Mouse (Mus musculus): ENCODE data around the gene Tenm4. TPM values are rescaled to one million over a fixed set of nuclear protein-coding genes. Genes with fewer than 3 reads are reported as not detected.

The Tenm4 gene
- polyA plus RNA-seq, 1 experiment from 2014 or later: 51.6 TPM

DNA sequence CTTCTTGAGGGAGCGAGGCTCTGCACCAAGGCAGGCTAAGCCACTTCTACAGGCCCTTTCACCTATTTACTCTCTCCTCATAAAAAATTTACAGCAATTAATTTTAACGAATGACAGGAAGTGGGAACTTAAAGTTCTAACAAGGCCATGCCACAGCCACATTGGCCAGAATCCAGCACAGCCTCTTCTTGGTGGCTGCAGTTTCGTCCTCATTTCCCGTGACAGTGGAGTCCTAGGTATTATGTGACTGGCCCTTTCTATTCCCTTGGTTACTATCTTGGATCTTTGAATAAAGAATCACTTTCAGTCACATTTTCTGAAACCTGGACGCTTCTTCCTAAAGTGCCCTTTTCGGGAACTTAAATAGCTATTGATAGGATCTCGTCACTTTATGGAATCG, 181.6 kb downstream of the Tenm4 start:
- WGBS: 78% methylated on average over 8 of the region's 8 CpGs
- no peak for ATAC-seq (ENCODE audit: insufficient number of reproducible peaks, low FRiP score, low TSS enrichment, low read depth)
- Histone ChIP-seq H3K27ac (replicated peaks) (no peak overlapping the region), H3K4me2 (replicated peaks) (no peak overlapping the region), H3K27me3 (no peaks in the 10 kb centered on the region), H3K4me1 (no peaks in the 10 kb centered on the region), H3K4me3 (replicated peaks) (no peak overlapping the region), H3K36me3 (no peaks in the 10 kb centered on the region), H3K9ac (no peak overlapping the region), H3K9me3 (replicated peaks) (no peaks in the 10 kb centered on the region)

DNA sequence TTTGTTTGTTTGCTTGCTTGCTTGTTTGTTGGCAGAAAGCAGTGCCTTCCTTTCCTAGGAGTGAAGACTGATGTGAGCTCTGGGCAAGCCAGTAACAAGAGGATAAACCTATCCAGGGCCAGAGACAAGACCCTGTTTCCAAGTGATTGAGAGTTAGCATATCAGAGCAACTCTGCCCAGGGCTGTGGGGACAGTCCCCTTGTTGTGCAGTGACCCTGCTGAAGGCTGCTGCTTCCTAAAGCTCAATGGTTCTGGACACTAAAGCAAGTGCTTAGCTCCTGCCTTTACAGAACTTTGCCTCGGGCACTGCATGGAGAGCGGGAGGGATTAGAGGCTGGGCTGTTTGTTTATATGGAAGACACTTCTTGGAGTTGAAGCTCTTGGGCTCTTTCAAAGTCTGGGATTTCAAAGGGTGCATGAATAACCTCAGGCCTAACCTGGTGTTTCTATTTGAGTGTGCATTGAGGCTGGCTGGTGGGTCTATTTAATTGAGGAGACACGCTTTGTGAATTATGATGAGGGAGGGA, 185.3 kb downstream of the Tenm4 start:
- no peak overlapping the region for H3K4me3 ChIP-seq (replicated peaks)
- 30% methylated on average over 3 of the region's 3 CpGs for WGBS

DNA sequence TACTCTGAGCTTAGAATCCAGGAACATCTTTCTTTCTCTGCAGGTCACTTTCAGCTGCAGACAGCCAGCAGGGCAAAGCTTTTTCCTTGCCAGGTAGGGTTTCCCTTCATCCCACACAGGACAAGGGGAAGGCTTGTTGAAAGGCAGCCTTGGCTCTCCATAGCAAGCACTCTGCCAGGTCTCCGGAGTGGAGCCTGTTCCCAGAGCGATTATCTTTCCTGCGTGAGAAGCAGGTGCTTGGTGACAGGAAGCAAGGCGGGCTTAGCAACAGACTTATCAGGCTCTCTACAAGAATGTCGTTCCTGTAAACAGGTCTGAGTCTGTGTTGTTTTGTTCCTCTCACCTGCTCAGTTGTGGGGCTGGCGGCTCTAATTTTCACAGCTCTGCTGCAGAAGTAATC, 186.5 kb downstream of the Tenm4 start:
- no peaks in the 10 kb centered on the region for H3K36me3 ChIP-seq
- H3K4me2 ChIP-seq (replicated peaks): no peak overlapping the region
- H3K4me1 ChIP-seq: no peaks in the 10 kb centered on the region
- H3K27me3 ChIP-seq: no peaks in the 10 kb centered on the region
- H3K9me3 ChIP-seq (replicated peaks): no peaks in the 10 kb centered on the region
- no peak; the same call in 1 of the 2 replicates for ATAC-seq (ENCODE audit: insufficient number of reproducible peaks, low FRiP score, low TSS enrichment, low read depth)
- H3K27ac ChIP-seq (replicated peaks): no peak overlapping the region
- H3K9ac ChIP-seq: no peak overlapping the region
- H3K4me3 ChIP-seq (replicated peaks): no peak overlapping the region
- WGBS: 44% methylated on average over 6 of the region's 6 CpGs

More for the DNA sequence above, 185.3 kb downstream of the Tenm4 start:
- Histone ChIP-seq H3K36me3 (no peaks in the 10 kb centered on the region), H3K4me1 (no peaks in the 10 kb centered on the region), H3K9ac (no peak overlapping the region), H3K27ac (replicated peaks) (no peak overlapping the region), H3K9me3 (replicated peaks) (no peaks in the 10 kb centered on the region), H3K27me3 (no peaks in the 10 kb centered on the region), H3K4me2 (replicated peaks) (no peak overlapping the region)
- no peak for ATAC-seq (ENCODE audit: insufficient number of reproducible peaks, low FRiP score, low TSS enrichment, low read depth)

DNA sequence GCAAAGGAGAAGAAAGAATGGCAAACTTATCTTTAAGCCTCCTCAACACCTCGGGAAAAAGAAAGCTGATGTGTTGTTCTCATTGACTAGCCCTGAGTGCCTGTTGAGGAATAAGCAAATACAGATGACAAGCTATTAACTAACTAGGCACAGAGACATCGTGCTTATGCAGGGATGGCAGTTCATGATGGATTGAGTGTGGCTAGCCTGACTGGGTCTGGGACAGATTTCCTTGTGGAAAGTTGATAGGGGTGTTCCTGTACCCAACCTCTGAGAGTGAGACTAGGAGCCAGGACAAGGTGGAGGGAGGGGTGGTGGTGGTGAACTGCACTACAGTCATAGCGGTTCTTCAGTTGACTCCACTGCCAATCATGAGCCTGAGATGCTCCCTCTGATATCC, 192.3 kb downstream of the Tenm4 start:
- 47% methylated on average over 3 of the region's 3 CpGs for WGBS
- no peaks in the 10 kb centered on the region for H3K36me3 ChIP-seq
- ATAC-seq (ENCODE audit: insufficient number of reproducible peaks, low FRiP score, low TSS enrichment, low read depth): no peak
- H3K4me3 ChIP-seq (replicated peaks): no peak overlapping the region
- no peak overlapping the region for H3K27ac ChIP-seq (replicated peaks)
- no peak overlapping the region for H3K4me2 ChIP-seq (replicated peaks)
- H3K9me3 ChIP-seq (replicated peaks): no peaks in the 10 kb centered on the region
- no peaks in the 10 kb centered on the region for H3K27me3 ChIP-seq
- H3K4me1 ChIP-seq: no peaks in the 10 kb centered on the region
- no peak overlapping the region for H3K9ac ChIP-seq

DNA sequence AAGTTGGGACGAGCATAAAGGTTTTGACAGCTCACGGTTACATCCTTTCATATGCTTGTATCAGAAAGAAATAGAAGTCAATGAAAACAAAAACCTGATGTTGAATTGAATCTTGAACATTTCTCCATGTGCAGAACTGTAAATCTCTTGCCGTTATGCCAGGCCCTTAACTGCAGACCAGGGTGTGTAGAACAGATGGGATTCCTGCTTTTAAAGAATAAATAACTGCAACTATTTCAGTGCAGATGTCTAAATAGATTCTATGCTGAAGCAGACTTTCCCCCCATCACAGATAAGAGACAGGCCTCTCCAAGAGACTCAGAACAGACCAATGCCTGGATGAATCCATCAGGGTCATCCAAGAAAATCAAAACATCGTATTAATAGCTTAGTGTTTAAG, 198.9 kb downstream of the Tenm4 start:
- Histone ChIP-seq H3K36me3 (no peaks in the 10 kb centered on the region), H3K27ac (replicated peaks) (no peak overlapping the region), H3K4me2 (replicated peaks) (no peak overlapping the region), H3K4me1 (peaks cover 12% of the 10 kb centered on the region), H3K9ac (no peak overlapping the region), H3K9me3 (replicated peaks) (no peaks in the 10 kb centered on the region), H3K4me3 (replicated peaks) (no peak overlapping the region), H3K27me3 (no peaks in the 10 kb centered on the region)
- no peak for ATAC-seq (ENCODE audit: insufficient number of reproducible peaks, low FRiP score, low TSS enrichment, low read depth)
- 66% methylated on average over 4 of the region's 4 CpGs for WGBS

DNA sequence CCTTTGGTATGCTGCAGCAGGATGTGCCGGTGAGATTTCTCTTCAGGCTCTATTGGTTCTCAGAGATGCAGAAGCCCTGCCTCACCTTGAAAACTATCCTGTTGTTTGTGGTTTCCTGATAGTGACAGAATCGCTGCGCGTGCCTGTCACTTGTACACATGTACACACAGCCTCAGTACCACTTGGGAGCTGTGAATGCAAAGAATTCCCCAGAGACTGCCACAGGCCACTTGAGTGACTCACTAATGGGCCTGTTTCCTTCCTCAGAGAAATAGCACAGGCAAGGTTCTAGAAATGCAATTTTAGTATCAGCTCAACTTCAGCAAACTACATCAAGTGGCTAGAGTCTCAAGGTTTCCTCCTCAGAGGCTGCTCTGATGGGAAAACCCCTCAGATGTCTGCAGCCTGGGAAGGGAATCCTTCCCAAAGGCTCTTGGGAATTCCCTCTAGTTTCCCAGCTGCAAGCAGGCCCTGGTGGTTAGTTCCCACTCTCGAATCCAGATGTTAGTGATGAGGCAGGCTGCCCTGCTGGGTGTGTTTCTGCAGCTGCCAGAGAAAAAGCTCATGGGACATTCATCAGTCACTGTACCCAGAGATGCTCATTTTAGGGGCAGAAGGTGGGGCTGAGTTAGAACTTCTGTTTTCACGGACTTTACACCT, 203.1 kb downstream of the Tenm4 start:
- H3K9ac ChIP-seq: no peak overlapping the region
- no peak overlapping the region for H3K4me2 ChIP-seq (replicated peaks)
- H3K27me3 ChIP-seq: no peaks in the 10 kb centered on the region
- H3K27ac ChIP-seq (replicated peaks): no peak overlapping the region
- H3K9me3 ChIP-seq (replicated peaks): no peaks in the 10 kb centered on the region
- H3K36me3 ChIP-seq: no peaks in the 10 kb centered on the region
- ATAC-seq (ENCODE audit: insufficient number of reproducible peaks, low FRiP score, low TSS enrichment, low read depth): peak; percentile 49; the same call in 1 of the 2 replicates
- peaks cover 32% of the 10 kb centered on the region for H3K4me1 ChIP-seq
- 59% methylated on average over 6 of the region's 6 CpGs for WGBS
- no peak overlapping the region for H3K4me3 ChIP-seq (replicated peaks)

DNA sequence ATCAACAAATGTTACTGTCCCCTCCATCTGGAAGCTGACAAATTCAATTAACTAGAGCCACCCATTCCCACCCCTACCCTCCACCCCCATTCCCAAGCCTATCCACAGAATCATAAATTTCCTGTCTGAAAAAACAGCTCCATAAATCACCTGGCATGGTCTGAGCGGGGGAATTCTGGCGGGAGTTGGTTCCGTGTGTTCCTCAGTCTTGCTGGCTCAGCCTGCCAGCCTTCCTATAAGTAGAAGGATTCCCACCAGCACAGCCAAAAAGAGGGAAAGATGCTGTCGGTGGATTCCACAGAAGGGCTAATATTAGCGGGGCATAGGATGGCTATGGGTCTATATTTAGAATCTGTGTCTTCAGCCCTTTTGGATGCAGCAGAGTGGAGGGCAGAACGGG, 204.5 kb downstream of the Tenm4 start:
- Histone ChIP-seq H3K27ac (replicated peaks) (no peak overlapping the region), H3K4me2 (replicated peaks) (no peak overlapping the region), H3K9me3 (replicated peaks) (no peaks in the 10 kb centered on the region), H3K36me3 (no peaks in the 10 kb centered on the region), H3K9ac (no peak overlapping the region), H3K27me3 (no peaks in the 10 kb centered on the region), H3K4me1 (peaks cover 32% of the 10 kb centered on the region), H3K4me3 (replicated peaks) (no peak overlapping the region)
- WGBS: 55% methylated on average over 6 of the region's 6 CpGs
- no peak for ATAC-seq (ENCODE audit: insufficient number of reproducible peaks, low FRiP score, low TSS enrichment, low read depth)

DNA sequence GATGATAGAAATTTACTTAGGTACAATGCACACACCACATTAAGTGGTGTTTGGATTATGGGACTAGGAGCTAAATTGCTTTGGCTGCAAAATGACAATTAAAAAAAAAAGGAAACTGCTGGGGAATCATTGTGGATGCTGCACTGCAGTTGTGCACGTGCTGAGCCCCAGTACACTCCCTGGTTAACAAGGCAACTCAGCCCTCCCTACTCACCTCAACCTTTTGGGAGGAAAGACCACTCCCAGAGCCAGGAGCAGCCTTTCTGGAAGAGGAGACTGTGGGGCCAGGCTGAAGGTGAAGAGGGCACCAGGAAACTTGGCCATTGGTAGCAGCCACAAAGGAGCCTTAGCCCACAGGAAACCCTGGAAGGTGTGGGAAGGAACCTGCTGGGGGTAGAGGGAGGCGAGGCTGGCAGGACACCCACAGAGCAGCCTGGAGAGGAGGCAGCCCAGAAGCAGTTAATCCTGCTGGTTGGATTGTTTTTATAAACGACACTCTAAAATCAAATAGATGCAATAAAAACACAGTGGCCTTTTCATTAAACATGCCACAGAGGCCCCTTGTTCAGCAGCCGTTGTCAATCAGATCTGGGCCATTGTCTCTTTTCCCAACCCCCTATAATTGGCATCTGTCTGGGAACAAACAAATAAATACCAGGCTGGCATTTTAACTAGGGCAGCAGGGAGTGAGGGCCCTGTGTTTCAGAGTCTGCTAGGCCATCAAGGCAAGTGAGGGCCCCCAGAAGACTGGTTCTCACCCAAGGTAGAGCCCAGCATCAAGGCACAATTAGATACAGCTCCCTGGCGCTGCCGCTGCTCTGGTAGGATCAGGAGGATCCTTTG, 212.9 kb downstream of the Tenm4 start:
- no peak overlapping the region for H3K4me2 ChIP-seq (replicated peaks)
- WGBS: 29% methylated on average over 6 of the region's 6 CpGs
- no peaks in the 10 kb centered on the region for H3K9me3 ChIP-seq (replicated peaks)
- 0 out of 2 replicates have a peak overlapping the region, but pooled peaks have one; percentile 4 for H3K27ac ChIP-seq (replicated peaks)
- H3K4me1 ChIP-seq: peaks cover 9% of the 10 kb centered on the region
- H3K9ac ChIP-seq: no peak overlapping the region
- H3K4me3 ChIP-seq (replicated peaks): no peak overlapping the region
- no peak for ATAC-seq (ENCODE audit: insufficient number of reproducible peaks, low FRiP score, low TSS enrichment, low read depth)
- H3K27me3 ChIP-seq: no peaks in the 10 kb centered on the region
- no peaks in the 10 kb centered on the region for H3K36me3 ChIP-seq

DNA sequence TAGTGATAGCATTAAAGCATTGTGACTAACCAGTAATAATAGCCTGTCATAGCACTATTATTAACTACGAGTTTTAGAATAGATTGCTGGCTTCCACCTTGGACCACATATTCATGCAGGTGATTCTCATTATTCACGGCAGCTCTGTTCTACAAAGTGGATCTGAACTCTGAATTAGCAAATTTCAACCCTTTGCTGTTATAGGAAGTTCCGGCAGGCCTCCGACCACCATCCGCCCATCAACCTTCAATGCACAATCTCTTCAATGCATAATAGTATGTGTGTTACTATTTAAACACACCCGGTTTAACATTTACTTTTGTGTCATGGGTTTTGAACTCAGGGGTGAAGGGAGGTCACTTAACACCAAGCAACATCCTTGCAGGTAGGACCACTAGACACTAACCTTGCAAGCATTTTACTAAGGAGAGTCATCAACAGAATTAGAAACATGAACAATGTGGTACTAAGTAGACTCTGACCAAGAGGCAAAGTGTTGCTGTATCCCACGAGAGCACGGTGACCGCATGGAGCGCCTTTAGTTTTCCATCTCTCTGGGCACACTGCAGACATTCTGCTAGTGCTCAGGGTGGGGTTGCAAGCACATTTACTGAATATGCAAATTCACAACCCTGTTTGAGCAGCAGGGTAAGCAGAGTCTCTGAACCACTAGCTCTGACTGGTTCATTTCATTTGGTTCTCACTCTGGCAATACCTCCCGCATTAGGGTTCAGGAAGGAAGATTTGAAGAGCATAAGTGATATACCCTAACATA, 213.9 kb downstream of the Tenm4 start:
- no peak overlapping the region for H3K4me3 ChIP-seq (replicated peaks)
- peaks cover 9% of the 10 kb centered on the region for H3K4me1 ChIP-seq
- 81% methylated on average over 11 of the region's 11 CpGs for WGBS
- H3K36me3 ChIP-seq: no peaks in the 10 kb centered on the region
- no peak for ATAC-seq (ENCODE audit: insufficient number of reproducible peaks, low FRiP score, low TSS enrichment, low read depth)
- H3K4me2 ChIP-seq (replicated peaks): no peak overlapping the region
- H3K9me3 ChIP-seq (replicated peaks): no peaks in the 10 kb centered on the region
- H3K9ac ChIP-seq: no peak overlapping the region
- H3K27ac ChIP-seq (replicated peaks): no peak overlapping the region
- no peaks in the 10 kb centered on the region for H3K27me3 ChIP-seq

DNA sequence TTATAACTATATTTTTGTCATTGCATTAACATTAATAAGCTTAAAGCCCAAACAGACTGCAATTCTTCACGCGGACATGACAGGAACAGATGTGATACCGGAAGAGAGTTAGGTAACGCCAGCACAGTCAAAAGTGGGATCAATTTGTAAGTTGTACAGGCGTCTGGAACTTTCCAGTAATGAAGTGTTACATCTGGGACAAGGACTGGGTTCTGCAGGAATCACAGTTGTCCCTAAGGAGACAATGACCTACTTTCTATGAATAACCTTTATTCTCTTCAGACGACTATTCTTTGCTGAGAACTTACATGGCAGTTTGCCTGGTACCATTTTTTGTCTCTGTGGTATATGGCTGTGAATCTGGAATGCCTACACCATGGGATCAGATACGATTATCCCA, 214.8 kb downstream of the Tenm4 start:
- no peaks in the 10 kb centered on the region for H3K27me3 ChIP-seq
- no peak overlapping the region for H3K4me3 ChIP-seq (replicated peaks)
- 70% methylated on average over 7 of the region's 7 CpGs for WGBS

DNA sequence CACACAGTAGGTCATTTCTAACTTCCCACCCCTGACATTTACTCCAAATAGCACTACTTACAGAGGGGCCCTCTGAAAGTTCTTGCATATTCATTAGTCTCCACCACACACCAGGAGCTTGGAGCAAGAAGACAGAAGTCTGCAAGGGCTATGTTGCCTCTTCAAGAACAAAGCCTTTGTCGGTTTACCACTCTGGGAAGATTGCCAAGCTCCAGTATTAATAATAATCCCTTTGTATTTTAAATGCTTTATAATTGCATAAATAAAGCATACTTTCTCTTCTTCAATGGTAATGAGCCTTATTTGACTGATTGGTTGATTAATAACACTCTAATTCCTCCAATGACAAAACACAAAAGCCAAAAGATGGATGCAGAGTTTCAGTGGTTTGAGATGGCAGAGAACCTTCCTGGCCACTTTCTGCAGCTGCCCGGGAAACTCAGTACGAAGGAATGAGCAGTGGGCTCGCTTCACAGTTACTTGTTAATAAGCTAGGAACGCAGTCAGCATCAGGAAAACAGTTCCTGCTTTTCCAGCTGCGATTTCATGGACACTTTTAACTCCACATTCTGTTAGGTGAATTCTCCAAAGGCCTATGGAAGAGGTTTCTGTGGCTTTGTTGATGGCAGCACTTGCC, 219.1 kb downstream of the Tenm4 start:
- Histone ChIP-seq H3K4me2 (replicated peaks) (no peak overlapping the region), H3K9me3 (replicated peaks) (no peaks in the 10 kb centered on the region), H3K27me3 (no peaks in the 10 kb centered on the region), H3K4me1 (no peaks in the 10 kb centered on the region), H3K9ac (no peak overlapping the region), H3K27ac (replicated peaks) (no peak overlapping the region), H3K4me3 (replicated peaks) (no peak overlapping the region), H3K36me3 (no peaks in the 10 kb centered on the region)
- 53% methylated on average over 6 of the region's 6 CpGs for WGBS
- no peak for ATAC-seq (ENCODE audit: insufficient number of reproducible peaks, low FRiP score, low TSS enrichment, low read depth)

More for the DNA sequence above, 214.8 kb downstream of the Tenm4 start:
- Histone ChIP-seq H3K4me1 (peaks cover 9% of the 10 kb centered on the region), H3K9ac (no peak overlapping the region), H3K36me3 (no peaks in the 10 kb centered on the region), H3K4me2 (replicated peaks) (no peak overlapping the region), H3K9me3 (replicated peaks) (no peaks in the 10 kb centered on the region), H3K27ac (replicated peaks) (no peak overlapping the region)
- ATAC-seq (ENCODE audit: insufficient number of reproducible peaks, low FRiP score, low TSS enrichment, low read depth): no peak

All from embryonic facial prominence, embryonic 15.5 days (tissue).